Mouse (Mus musculus) CH12.LX (cell line): ENCODE data around the gene Pou1f1. TPM values are rescaled to one million over a fixed set of nuclear protein-coding genes. Genes with fewer than 3 reads are reported as not detected.

ENCODE experiments used
- DNase-seq: peaks from one replicate; pipeline ENCODE4 v3.0.0-alpha.2; 2013; ENCODE audit errors: extremely low read depth
- H3K27ac ChIP-seq: 2 replicates; pipeline ENCODE4 v1.5.1; 2012; ENCODE audit warnings: low read depth, mild to moderate bottlenecking, control low read depth, moderate library complexity; ENCODE audit not compliant: insufficient read depth
- H3K27me3 ChIP-seq: replicated peaks from 2 replicates; pipeline ENCODE3; 2012; ENCODE audit warnings: inconsistent platforms
- H3K36me3 ChIP-seq, 2 experiments: replicated peaks in 1 of 2; 2 replicates each; pipeline versions ENCODE3 to v1.6.1; 2012; ENCODE audit warnings: inconsistent platforms in 1 of 2, low read length in 1 of 2, mild to moderate bottlenecking in 1 of 2, mixed read lengths in 1 of 2, moderate library complexity in 1 of 2; ENCODE audit not compliant: control insufficient read depth in 1 of 2, insufficient read depth in 1 of 2
- H3K4me1 ChIP-seq, 2 experiments: 2 replicates each; pipeline ENCODE4 v1.6.1; 2012; ENCODE audit warnings: inconsistent platforms in 1 of 2, moderate library complexity in 1 of 2; ENCODE audit not compliant: insufficient read depth in 2 of 2, control insufficient read depth in 1 of 2
- H3K4me2 ChIP-seq: 2 replicates; pipeline ENCODE4 v1.6.1; 2012; ENCODE audit warnings: low read depth, mild to moderate bottlenecking, control low read depth; ENCODE audit not compliant: poor library complexity, insufficient read depth, severe bottlenecking
- H3K4me3 ChIP-seq, 3 experiments: fragments of 150-350 bp in 1 of 3; sonication (generic) in 1 of 3; replicated peaks in 1 of 3; 2 replicates each; pipeline versions ENCODE3 to v1.5.1; 2011 to 2012; ENCODE audit warnings: low read depth in 2 of 3, low read length in 2 of 3, mild to moderate bottlenecking in 2 of 3, moderate library complexity in 2 of 3, control low read depth in 1 of 3, improper control_type of control experiment in 1 of 3, inconsistent platforms in 1 of 3, mixed read lengths in 1 of 3; ENCODE audit not compliant: poor library complexity in 1 of 3
- H3K79me2 ChIP-seq: replicated peaks from 2 replicates; pipeline ENCODE4 v1.6.1; 2012; ENCODE audit warnings: mild to moderate bottlenecking, moderate library complexity; ENCODE audit not compliant: control insufficient read depth, poor library complexity, insufficient read depth, severe bottlenecking; ENCODE audit errors: extremely low read depth
- H3K9ac ChIP-seq: 2 replicates; pipeline ENCODE4 v1.6.1; 2012; ENCODE audit warnings: low read depth, mild to moderate bottlenecking, control low read depth, moderate library complexity; ENCODE audit not compliant: insufficient read depth
- H3K9me3 ChIP-seq: replicated peaks from 2 replicates; pipeline ENCODE3; 2012; ENCODE audit warnings: low read length, inconsistent platforms, mixed read lengths
- BHLHE40 ChIP-seq: IDR thresholded peaks from 2 replicates; pipeline ENCODE4 v1.6.1; 2011; ENCODE audit warnings: mild to moderate bottlenecking, low read depth, low read length, improper control_type of control experiment
- CHD1 ChIP-seq: IDR thresholded peaks from 2 replicates; pipeline ENCODE4 v1.6.1; 2012; ENCODE audit warnings: low read depth, low read length, improper control_type of control experiment, inconsistent platforms
- CHD2 ChIP-seq: IDR thresholded peaks from 2 replicates; pipeline ENCODE4 v1.6.1; 2011; ENCODE audit warnings: low read length, improper control_type of control experiment
- CTCF ChIP-seq, 2 experiments: IDR thresholded peaks in 1 of 2; conservative IDR thresholded peaks in 1 of 2; 2 replicates each; pipeline ENCODE4 v1.5.1; 2011 to 2012; ENCODE audit warnings: low read depth in 2 of 2, low read length in 2 of 2, improper control_type of control experiment in 1 of 2, inconsistent platforms in 1 of 2, mild to moderate bottlenecking in 1 of 2, moderate library complexity in 1 of 2
- E2F4 ChIP-seq: IDR thresholded peaks from 2 replicates; pipeline ENCODE4 v1.6.1; 2011; ENCODE audit warnings: low read depth, low read length, improper control_type of control experiment; ENCODE audit not compliant: insufficient replicate concordance
- ELF1 ChIP-seq: IDR thresholded peaks from 2 replicates; pipeline ENCODE4 v1.6.1; 2014; ENCODE audit warnings: low read depth, mild to moderate bottlenecking, inconsistent platforms, low read length, improper control_type of control experiment
- EP300 ChIP-seq: IDR thresholded peaks from 2 replicates; pipeline ENCODE4 v1.6.1; 2011; ENCODE audit warnings: low read length, improper control_type of control experiment
- ETS1 ChIP-seq: conservative IDR thresholded peaks from 2 replicates; pipeline ENCODE4 v1.6.1; 2012; ENCODE audit warnings: low read depth, mild to moderate bottlenecking, inconsistent platforms, low read length, improper control_type of control experiment, moderate library complexity
- GABPA ChIP-seq: IDR thresholded peaks from 2 replicates; pipeline ENCODE4 v1.6.1; 2012; ENCODE audit warnings: low read depth, low read length, improper control_type of control experiment, inconsistent platforms; ENCODE audit not compliant: insufficient replicate concordance
- HCFC1 ChIP-seq: IDR thresholded peaks from 2 replicates; pipeline ENCODE4 v1.6.1; 2012; ENCODE audit warnings: low read depth, mild to moderate bottlenecking, inconsistent platforms, low read length, improper control_type of control experiment
- IRF4 ChIP-seq: IDR thresholded peaks from 2 replicates; pipeline ENCODE4 v1.6.1; 2014; ENCODE audit warnings: low read depth, mild to moderate bottlenecking, inconsistent platforms, low read length, improper control_type of control experiment
- JUN ChIP-seq: IDR thresholded peaks from 2 replicates; pipeline ENCODE4 v1.6.1; 2011; ENCODE audit warnings: low read depth, mild to moderate bottlenecking, low read length, improper control_type of control experiment, moderate library complexity; ENCODE audit not compliant: insufficient read depth
- JUND ChIP-seq: conservative IDR thresholded peaks from 2 replicates; pipeline ENCODE4 v1.6.1; 2011; ENCODE audit warnings: low read depth, low read length, improper control_type of control experiment
- KAT2A ChIP-seq: IDR thresholded peaks from 2 replicates; pipeline ENCODE4 v1.6.1; 2012; ENCODE audit warnings: low read length, improper control_type of control experiment, inconsistent platforms; ENCODE audit not compliant: insufficient replicate concordance
- MAFK ChIP-seq: IDR thresholded peaks from 2 replicates; pipeline ENCODE4 v1.6.1; 2011; ENCODE audit warnings: low read length, improper control_type of control experiment; ENCODE audit not compliant: insufficient replicate concordance
- MAX ChIP-seq: IDR thresholded peaks from 2 replicates; pipeline ENCODE4 v1.6.1; 2011; ENCODE audit warnings: low read length, improper control_type of control experiment
- MAZ ChIP-seq: IDR thresholded peaks from 2 replicates; pipeline ENCODE4 v1.6.1; 2012; ENCODE audit warnings: low read depth, mild to moderate bottlenecking, inconsistent platforms, low read length, improper control_type of control experiment, moderate library complexity
- MEF2A ChIP-seq: IDR thresholded peaks from 2 replicates; pipeline ENCODE4 v1.6.1; 2014; ENCODE audit warnings: low read depth, mild to moderate bottlenecking, inconsistent platforms, low read length, improper control_type of control experiment, borderline replicate concordance
- MXI1 ChIP-seq: IDR thresholded peaks from 2 replicates; pipeline ENCODE4 v1.6.1; 2011; ENCODE audit warnings: mild to moderate bottlenecking, low read depth, low read length, improper control_type of control experiment
- MYC ChIP-seq: IDR thresholded peaks from 2 replicates; pipeline ENCODE4 v1.6.1; 2011; ENCODE audit warnings: low read depth, mild to moderate bottlenecking, improper control_type of control experiment, low read length
- NELFE ChIP-seq: IDR thresholded peaks from 2 replicates; pipeline ENCODE4 v1.6.1; 2011; ENCODE audit warnings: low read depth, low read length, improper control_type of control experiment
- NRF1 ChIP-seq: IDR thresholded peaks from 2 replicates; pipeline ENCODE4 v1.6.1; 2014; ENCODE audit warnings: low read depth, mild to moderate bottlenecking, inconsistent platforms, low read length, improper control_type of control experiment, moderate library complexity
- PAX5 ChIP-seq: IDR thresholded peaks from 2 replicates; pipeline ENCODE4 v1.6.1; 2012; ENCODE audit warnings: low read length, inconsistent platforms, mixed read lengths
- POLR2A ChIP-seq: IDR thresholded peaks from 2 replicates; pipeline ENCODE4 v1.6.1; 2011; ENCODE audit warnings: low read depth, mild to moderate bottlenecking, improper control_type of control experiment, low read length
- POLR2AphosphoS2 ChIP-seq: IDR thresholded peaks from 2 replicates; pipeline ENCODE4 v1.6.1; 2011; ENCODE audit warnings: low read depth, low read length, improper control_type of control experiment
- RAD21 ChIP-seq: IDR thresholded peaks from 2 replicates; pipeline ENCODE4 v1.6.1; 2011; ENCODE audit warnings: low read depth, mild to moderate bottlenecking, low read length, improper control_type of control experiment, moderate library complexity
- RCOR1 ChIP-seq: conservative IDR thresholded peaks from 2 replicates; pipeline ENCODE4 v1.6.1; 2012; ENCODE audit warnings: low read depth, mild to moderate bottlenecking, inconsistent platforms, low read length, improper control_type of control experiment
- SIN3A ChIP-seq: IDR thresholded peaks from 2 replicates; pipeline ENCODE4 v1.6.1; 2012; ENCODE audit warnings: low read length, improper control_type of control experiment, inconsistent platforms
- SMC3 ChIP-seq: IDR thresholded peaks from 2 replicates; pipeline ENCODE4 v1.6.1; 2011; ENCODE audit warnings: low read depth, low read length, improper control_type of control experiment
- TBP ChIP-seq: conservative IDR thresholded peaks from 2 replicates; pipeline ENCODE4 v1.6.1; 2011; ENCODE audit warnings: low read depth, low read length, improper control_type of control experiment
- TCF12 ChIP-seq: IDR thresholded peaks from 2 replicates; pipeline ENCODE4 v1.6.1; 2014; ENCODE audit warnings: low read depth, mild to moderate bottlenecking, inconsistent platforms, low read length, improper control_type of control experiment
- UBTF ChIP-seq: IDR thresholded peaks from 2 replicates; pipeline ENCODE4 v1.6.1; 2012; ENCODE audit warnings: low read depth, mild to moderate bottlenecking, inconsistent platforms, low read length, improper control_type of control experiment, moderate library complexity
- USF1 ChIP-seq: IDR thresholded peaks from 2 replicates; pipeline ENCODE4 v1.6.1; 2014; ENCODE audit warnings: low read depth, mild to moderate bottlenecking, inconsistent platforms, low read length, improper control_type of control experiment
- USF2 ChIP-seq: conservative IDR thresholded peaks from 2 replicates; pipeline ENCODE4 v1.6.1; 2011; ENCODE audit warnings: low read depth, low read length, improper control_type of control experiment
- ZC3H11A ChIP-seq: IDR thresholded peaks from 2 replicates; pipeline ENCODE4 v1.6.1; 2012; ENCODE audit warnings: low read depth, mild to moderate bottlenecking, inconsistent platforms, low read length, improper control_type of control experiment
- ZKSCAN1 ChIP-seq: IDR thresholded peaks from 2 replicates; pipeline ENCODE4 v1.6.1; 2012; ENCODE audit warnings: low read depth, inconsistent platforms, low read length, improper control_type of control experiment, borderline replicate concordance
- ZMIZ1 ChIP-seq: IDR thresholded peaks from 2 replicates; pipeline ENCODE4 v1.6.1; 2012; ENCODE audit warnings: low read depth, mild to moderate bottlenecking, inconsistent platforms, low read length, improper control_type of control experiment
- ZNF384 ChIP-seq: IDR thresholded peaks from 2 replicates; pipeline ENCODE4 v1.6.1; 2012; ENCODE audit warnings: low read depth, low read length, improper control_type of control experiment, inconsistent platforms
- dilution Hi-C: fragments of 300-500 bp; cut with MboI; formaldehyde crosslinking; loops from 2 replicates; pipeline ENCODE4 v1.14.3; 2020; ENCODE audit warnings: low sequenced_read_pairs; ENCODE audit not compliant: extremely low pct_unique_long_range_greater_than_20kb, extremely low pct_ligation_motif_present
- in situ Hi-C: fragments of 300-500 bp; cut with MboI; formaldehyde crosslinking; loops from 3 replicates; pipeline ENCODE4 v1.14.3; 2019; ENCODE audit warnings: low sequenced_read_pairs, low pct_ligation_motif_present, low pct_unique_long_range_greater_than_20kb, mixed read lengths
- polyA plus RNA-seq: library from polyadenylated mRNA; unstranded; fragments of >175 nt; gene quantifications from 2 replicates; pipeline ENCODE4 v1.2.1, GENCODE M21; 2012; ENCODE audit warnings: low read depth; ENCODE audit not compliant: insufficient read length
- total RNA-seq, 2 experiments: library from RNA; depleted of rRNA; stranded (reverse); fragments of 300-350 nt in 1 of 2; fragments of >200 nt in 1 of 2; gene quantifications; 2 replicates each; pipeline ENCODE4 v1.2.3; 2012 to 2014

The Pou1f1 gene
- total and polyA plus RNA-seq, 3 experiments, result not detected

GRCm38 (mm10) chr16:65561963-65562863, 41.9 kb downstream of the Pou1f1 start, which contains the start of gene Chmp2b:
Gene Chmp2b, minus strand, starts transcription at chr16:65562726.
- Histone ChIP-seq H3K27ac (no peak within 1 kb of the TSS), H3K4me1 (peaks cover 0 to 21% of the 10 kb centered on the region in 2 experiments; a peak in 2 of 4 replicates)
- DNase-seq, result peak; percentile 89
- TF ChIP-seq ZNF384 (peak; percentile 66), KAT2A (0 out of 2 replicates have a peak, but pooled peaks have one; percentile 70), JUN (no peak), CTCF (conservative IDR thresholded peaks at IDR 0.05 in 1 of 2, IDR thresholded peaks at IDR 0.05 in 1 of 2; ENCODE audit: low read depth in 2 of 2, low read length in 2 of 2) (no peak), MYC (peak; percentile 45; the same call in 1 of the 2 replicates), BHLHE40 (peak; percentile 87), MXI1 (no peak; the same call in 1 of the 2 replicates), MAX (0 out of 2 replicates have a peak, but pooled peaks have one; percentile 43), POLR2AphosphoS2 (no peak), POLR2A (peak; percentile 84), CHD2 (no peak), ZMIZ1 (peak; percentile 43), NRF1 (peak; percentile 99), UBTF (0 out of 2 replicates have a peak, but pooled peaks have one; percentile 37), RAD21 (no peak), PAX5 (no peak), ETS1 (no peak), E2F4 (no peak), MAZ (no peak), ZC3H11A (no peak), HCFC1 (peak; percentile 88), USF1 (peak; percentile 49), TBP (peak; percentile 61), SIN3A (no peak; the same call in 1 of the 2 replicates), USF2 (no peak; the same call in 1 of the 2 replicates), ELF1 (peak; percentile 68), ZKSCAN1 (no peak), TCF12 (peak; percentile 85), CHD1 (peak; percentile 21; the same call in 1 of the 2 replicates), MAFK (no peak), EP300 (no peak), SMC3 (no peak), GABPA (no peak), JUND (no peak), NELFE (peak; percentile 79), IRF4 (0 out of 2 replicates have a peak, but pooled peaks have one; percentile 42), RCOR1 (no peak), MEF2A (peak; percentile 23; the same call in 1 of the 2 replicates)
- TF ChIP-seq, all 38 proteins: peak for 18
- Histone ChIP-seq H3K36me3 (peaks cover 0 to 22% of the 10 kb centered on the region in 2 experiments), H3K9me3 (no peaks in the 10 kb centered on the region), H3K79me2 (peaks cover 12% of the 10 kb centered on the region), H3K9ac (peak within 1 kb of the TSS; percentile 86), H3K27me3 (no peaks in the 10 kb centered on the region), H3K4me2 (peak within 1 kb of the TSS; percentile 65), H3K4me3 (peak within 1 kb of the TSS; percentile 85 to 90 (median 87))
- dilution Hi-C loops, result no loop called here
- in situ Hi-C loops, result no loop called here
